Mouse (Mus musculus): ENCODE measurements at regions not wholly inside any gene's neighbourhood (a gene's known extent, or its start where the extent isn't known, plus 50 kb on each side); places are given as distances from the start of the nearest gene placed in this dataset.

DNA sequence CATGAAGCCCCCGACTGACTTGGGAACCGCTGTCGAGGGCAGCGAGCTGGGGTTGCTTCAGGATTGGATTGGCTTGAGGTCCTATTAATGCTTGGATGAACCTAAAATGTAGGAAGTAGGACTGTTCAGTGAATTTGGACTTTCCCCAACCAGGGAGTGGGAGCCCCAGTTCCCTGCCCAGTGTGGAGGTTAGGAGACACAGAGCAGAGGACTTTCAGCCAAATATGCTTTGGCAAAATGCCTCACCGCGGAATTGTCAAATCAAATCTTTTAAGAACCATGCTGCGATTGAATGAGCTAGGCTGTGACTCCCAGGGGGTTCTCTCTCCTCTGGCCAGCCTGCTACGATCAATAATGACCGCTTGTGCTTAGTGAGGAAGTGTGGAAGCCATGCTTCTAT is 94.8 kb upstream of the Mki67 start:
- TF ChIP-seq CTCF (IDR thresholded peaks at IDR 0.05; ENCODE audit: insufficient read depth, low read length) (no peak), POLR2A (IDR thresholded peaks at IDR 0.05; ENCODE audit: borderline replicate concordance, extremely low read depth, low read depth, low read length) (no peak)

Measured in lung, adult 2 months (tissue).